ENCODE assay signal across 9 mouse cellular contexts in the genomic region with DNA sequence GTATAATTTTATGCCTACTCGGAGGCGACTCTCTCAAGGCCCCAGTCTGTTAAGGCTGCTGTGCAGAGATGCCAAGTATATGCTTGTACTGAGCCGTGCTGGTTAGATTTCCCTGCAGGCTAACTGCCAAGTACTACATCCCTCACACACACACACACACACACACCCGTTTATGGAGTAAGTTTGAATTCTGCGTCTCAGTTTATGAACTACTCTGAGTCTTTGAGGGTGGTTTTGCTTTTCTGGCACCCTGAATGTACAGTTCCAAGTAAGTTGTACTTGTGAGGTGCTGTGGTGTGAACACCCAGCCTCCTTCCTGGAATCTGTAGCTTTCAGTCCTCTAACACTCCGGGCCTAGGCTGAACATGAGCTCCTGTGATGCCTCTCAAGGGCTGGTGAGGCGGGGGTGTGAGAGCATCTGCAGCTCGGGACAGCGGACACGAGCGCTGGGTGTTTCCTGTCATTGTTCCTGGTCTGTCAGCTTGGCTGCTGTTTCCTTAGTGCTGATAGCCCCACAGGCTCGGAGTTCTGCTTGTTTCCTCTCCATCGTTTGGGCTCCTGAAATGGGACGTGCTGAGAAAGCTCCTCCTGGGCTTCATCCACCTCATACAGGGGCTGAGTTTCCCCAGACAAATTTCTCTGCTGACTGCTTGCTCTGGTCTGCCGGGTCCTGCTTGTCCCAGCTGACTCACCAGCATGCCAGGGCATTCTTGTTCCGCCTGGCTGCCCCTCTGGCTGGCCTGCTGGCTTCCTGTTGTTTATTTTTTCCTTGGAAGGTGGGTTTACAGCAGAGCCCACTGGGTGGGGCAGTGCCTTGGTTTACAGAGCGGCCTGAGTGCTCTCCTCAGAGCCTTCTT. TPM values are rescaled to one million over a fixed set of nuclear protein-coding genes. Genes with fewer than 3 reads are reported as not detected.
DNase-seq lines count a peak whose midpoint lies in the region; ATAC-seq and TF ChIP-seq lines count a peak whose summit lies in the region.
"Had no signal": no experiment of that assay in that cellular context is flagged by ENCODE, and none has a peak within 500 bp of the region (broad histone marks: within the 10 kb centered on the region; RNA-seq: fewer than 3 reads in every experiment).

No protein-coding gene starts in this region.

- peak; percentile 50 for DNase-seq in layer of hippocampus, adult 9-11 months
- no peak for DNase-seq in layer of hippocampus, postnatal 10 days (ENCODE audit: low spot score in 2 of 2)
- peak; percentile 76 to 86 for DNase-seq in kidney, postnatal 4 days
- DNase-seq in midbrain, postnatal 0 days (ENCODE audit: low spot score): peak; percentile 28
- no peak for DNase-seq in cerebellum, adult 11 months
- DNase-seq in frontal cortex, postnatal 10 days (ENCODE audit: low spot score in 2 of 2): no peak

- H3K4me1 ChIP-seq in brown adipose tissue, adult 24 weeks (ENCODE audit: control insufficient read depth, insufficient read depth, insufficient read length, low read length): peaks cover 16% of the 10 kb centered on the region
- peaks cover 53% of the 10 kb centered on the region for H3K4me1 ChIP-seq in heart, embryonic 13.5 days
- H3K4me1 ChIP-seq in midbrain, postnatal 0 days (ENCODE audit: insufficient read depth, low read length): no peaks in the 10 kb centered on the region

- H3K4me2 ChIP-seq in heart, embryonic 13.5 days: peak overlapping the region; percentile 20
- H3K4me2 ChIP-seq in midbrain, postnatal 0 days (ENCODE audit: low read depth, low read length, poor library complexity, severe bottlenecking): no peak overlapping the region

- no peaks in the 10 kb centered on the region for H3K9me3 ChIP-seq in heart, embryonic 13.5 days
- H3K9me3 ChIP-seq in midbrain, postnatal 0 days (ENCODE audit: low read length): no peaks in the 10 kb centered on the region

- H3K4me3 ChIP-seq in brown adipose tissue, adult 24 weeks (ENCODE audit: insufficient read depth, low read depth, low read length): peak overlapping the region; percentile 2; the same call in 1 of the 2 replicates
- no peak overlapping the region for H3K4me3 ChIP-seq in heart, embryonic 13.5 days
- H3K4me3 ChIP-seq in midbrain, postnatal 0 days (ENCODE audit: low read depth, low read length): no peak overlapping the region
- H3K4me3 ChIP-seq: myocyte had no signal

- H3K27me3 ChIP-seq in heart, embryonic 13.5 days (replicated peaks): no peaks in the 10 kb centered on the region
- no peaks in the 10 kb centered on the region for H3K27me3 ChIP-seq in midbrain, postnatal 0 days (ENCODE audit: insufficient read depth, low read length)

- peak; percentile 49; the same call in 1 of the 2 replicates for ATAC-seq in heart, embryonic 13.5 days (ENCODE audit: extremely low read depth, insufficient number of reproducible peaks, low FRiP score, low TSS enrichment)
- ATAC-seq in midbrain, postnatal 0 days (ENCODE audit: low FRiP score): no peak

- TF ChIP-seq CTCF in midbrain, postnatal 0 days (IDR thresholded peaks at IDR 0.05): no peak

- H3K9ac ChIP-seq in heart, embryonic 13.5 days: peak overlapping the region; percentile 68
- no peak overlapping the region for H3K9ac ChIP-seq in midbrain, postnatal 0 days (replicated peaks; ENCODE audit: low read length, poor library complexity, severe bottlenecking)

- WGBS in heart, embryonic 13.5 days: 48% methylated on average over 17 of the region's 17 CpGs
- WGBS in midbrain, postnatal 0 days: 61% methylated on average over 17 of the region's 17 CpGs

- peak overlapping the region; percentile 88 for H3K27ac ChIP-seq in brown adipose tissue, adult 24 weeks (replicated peaks; ENCODE audit: low read depth, low read length)
- peak overlapping the region; percentile 92 for H3K27ac ChIP-seq in heart, embryonic 13.5 days (replicated peaks)
- H3K27ac ChIP-seq in midbrain, postnatal 0 days (ENCODE audit: low read depth, low read length): peak overlapping the region; percentile 18; the same call in 1 of the 2 replicates

- peaks cover 71% of the 10 kb centered on the region for H3K36me3 ChIP-seq in heart, embryonic 13.5 days
- peaks cover 45% of the 10 kb centered on the region for H3K36me3 ChIP-seq in midbrain, postnatal 0 days (ENCODE audit: insufficient read depth, low read length)

RNA-seq across cellular contexts. Expression of a gene that starts 7.9 kb away (rescaled TPM):
- total RNA-seq in layer of hippocampus, postnatal 10 days (2021): 10 to 100 TPM; 76.4 to 96.2 TPM
- polyA plus RNA-seq in brown adipose tissue, adult 24 weeks (2012; ENCODE audit: insufficient read depth, insufficient read length, missing spikeins): 9.9 and 15.0 TPM in 2 replicates
- 24.6 and 26.7 TPM in 2 replicates for polyA plus RNA-seq in heart, embryonic 13.5 days (2015; fragmentation: Nextera tagmentation; extraction: Ambion mirVana)
- 72.9 and 75.1 TPM in 2 replicates for total RNA-seq in midbrain, postnatal 0 days (2014; rRNA removed)
- polyA plus RNA-seq in midbrain, postnatal 0 days (2015; fragmentation: Nextera tagmentation; extraction: Ambion mirVana): 24.7 and 26.6 TPM in 2 replicates

RNA-seq across cellular contexts. Expression of a gene that starts 13.6 kb away (rescaled TPM):
- total RNA-seq in layer of hippocampus, postnatal 10 days (2021): 100 to 1,000 TPM; 458 to 467 TPM
- polyA plus RNA-seq in brown adipose tissue, adult 24 weeks (2012; ENCODE audit: insufficient read depth, insufficient read length, missing spikeins): 575 and 685 TPM in 2 replicates
- polyA plus RNA-seq in heart, embryonic 13.5 days (2015; fragmentation: Nextera tagmentation; extraction: Ambion mirVana): 1,009 and 1,125 TPM in 2 replicates
- 1,612 and 1,828 TPM in 2 replicates for total RNA-seq in midbrain, postnatal 0 days (2014; rRNA removed)
- polyA plus RNA-seq in midbrain, postnatal 0 days (2015; fragmentation: Nextera tagmentation; extraction: Ambion mirVana): 779 and 814 TPM in 2 replicates

RNA-seq across cellular contexts. Expression of a gene that starts 58.8 kb away (rescaled TPM):
- 10 to 100 TPM; 84.0 to 91.4 TPM for total RNA-seq in layer of hippocampus, postnatal 10 days (2021)
- polyA plus RNA-seq in brown adipose tissue, adult 24 weeks (2012; ENCODE audit: insufficient read depth, insufficient read length, missing spikeins): 20.9 and 29.4 TPM in 2 replicates
- polyA plus RNA-seq in heart, embryonic 13.5 days (2015; fragmentation: Nextera tagmentation; extraction: Ambion mirVana): 13.1 and 15.7 TPM in 2 replicates
- 97.4 and 99.0 TPM in 2 replicates for total RNA-seq in midbrain, postnatal 0 days (2014; rRNA removed)
- 23.0 and 24.5 TPM in 2 replicates for polyA plus RNA-seq in midbrain, postnatal 0 days (2015; fragmentation: Nextera tagmentation; extraction: Ambion mirVana)

Comparison
In these comparisons a context has a peak if more than half of its experiments do, and no peak if none do; other contexts are left out.
1. DNase-seq: peak in layer of hippocampus, adult 9-11 months (single experiment), kidney, postnatal 4 days (2 of 2) and midbrain, postnatal 0 days (single experiment); none in layer of hippocampus, postnatal 10 days (0 of 2), cerebellum, adult 11 months (single experiment) and frontal cortex, postnatal 10 days (0 of 2).
2. H3K27ac ChIP-seq: peak in every context shown above with its lines; median percentile 92 in heart, embryonic 13.5 days; 88 in brown adipose tissue, adult 24 weeks; 18 in midbrain, postnatal 0 days.